Mouse (Mus musculus) liver, postnatal 0 days (tissue): ENCODE results near the gene Fam13a.

ENCODE experiments used
- CTCF ChIP-seq: sonication (generic); IDR thresholded peaks from 2 replicates; pipeline ENCODE4 v1.5.1; 2016; ENCODE audit warnings: antibody characterized with exemption, low read depth
- EP300 ChIP-seq: IDR thresholded peaks from 2 replicates; pipeline ENCODE4 v1.6.1; 2016; ENCODE audit warnings: antibody characterized with exemption, low read depth, mild to moderate bottlenecking

DNA sequence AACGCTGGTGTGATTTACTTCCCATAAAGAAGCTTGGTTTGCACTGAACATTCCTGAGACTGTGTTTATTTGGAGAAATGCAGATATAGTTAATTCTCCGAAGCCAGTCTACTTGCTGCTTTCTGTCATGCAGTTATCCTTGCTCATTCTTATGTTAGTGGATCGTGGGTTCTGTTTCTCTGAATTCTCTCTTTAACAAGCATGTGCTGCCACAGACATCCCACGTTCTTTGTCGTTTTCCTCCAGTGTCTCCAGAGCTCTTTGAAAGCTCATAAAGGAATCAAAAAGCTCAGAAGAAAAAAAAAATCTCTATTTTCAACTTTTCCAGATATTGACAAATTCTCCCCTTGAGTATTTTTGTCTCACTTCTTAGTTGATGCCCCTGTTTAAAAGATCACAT, 110.4 kb downstream of the Fam13a start:
- no peak for TF ChIP-seq CTCF
- no peak for TF ChIP-seq EP300
